In the genomic region with DNA sequence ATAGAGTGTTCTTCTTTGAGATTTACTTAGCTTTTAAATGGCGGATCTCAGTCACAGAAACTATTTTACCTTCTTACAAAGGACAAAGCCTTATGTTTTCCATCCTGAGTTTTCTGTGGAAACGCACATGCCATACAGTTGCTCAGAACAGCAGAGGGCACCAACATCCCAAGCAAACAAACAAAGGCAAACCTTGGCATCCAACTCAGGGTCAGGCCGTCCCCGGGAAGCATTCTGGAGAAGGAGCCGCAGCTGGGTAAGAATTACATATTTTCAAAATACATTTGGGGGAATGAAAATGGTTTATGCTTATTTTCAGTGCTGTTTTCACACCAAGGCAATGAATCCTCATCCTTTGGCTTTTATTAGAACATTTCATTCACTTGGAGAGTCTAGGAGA, we compare ENCODE assay signal across 8 mouse cellular contexts.
A peak's percentile ranks its signal among the peaks of the same experiment; 100 is the strongest.
DNase-seq lines count a peak whose midpoint lies in the region; ATAC-seq and TF ChIP-seq lines count a peak whose summit lies in the region.

No protein-coding gene starts in this region.

- no peaks in the 10 kb centered on the region for H3K4me1 ChIP-seq in spleen, adult 2 months (ENCODE audit: control insufficient read depth, insufficient read depth, insufficient read length)
- no peaks in the 10 kb centered on the region for H3K4me1 ChIP-seq in heart, postnatal 0 days (ENCODE audit: control insufficient read depth, insufficient read depth)
- H3K4me1 ChIP-seq in midbrain, embryonic 10.5 days, result no peaks in the 10 kb centered on the region
- no peaks in the 10 kb centered on the region for H3K4me1 ChIP-seq in stomach, postnatal 0 days (replicated peaks; ENCODE audit: control insufficient read depth, insufficient read depth)

- TF ChIP-seq CTCF in spleen, adult 2 months (IDR thresholded peaks at IDR 0.05; ENCODE audit: extremely low read depth, insufficient read depth, insufficient read length, insufficient replicate concordance), result 0 out of 2 replicates have a peak, but pooled peaks have one; percentile 6
- peak; percentile 84 for TF ChIP-seq CTCF in heart, postnatal 0 days (IDR thresholded peaks at IDR 0.05; ENCODE audit: low read depth)
- TF ChIP-seq CTCF in stomach, postnatal 0 days (IDR thresholded peaks at IDR 0.05; ENCODE audit: low read depth), result peak; percentile 81

- no peak for TF ChIP-seq EP300 in heart, postnatal 0 days (IDR thresholded peaks at IDR 0.05; ENCODE audit: low read depth)
- TF ChIP-seq EP300 in stomach, postnatal 0 days (optimal IDR thresholded peaks at IDR 0.05), result no peak

- H3K9me3 ChIP-seq in heart, postnatal 0 days (replicated peaks; ENCODE audit: control insufficient read depth, low read length), result no peaks in the 10 kb centered on the region
- no peaks in the 10 kb centered on the region for H3K9me3 ChIP-seq in midbrain, embryonic 10.5 days (replicated peaks)
- H3K9me3 ChIP-seq in stomach, postnatal 0 days (ENCODE audit: control insufficient read depth, low read length), result no peaks in the 10 kb centered on the region

- no peak for ATAC-seq in heart, postnatal 0 days (ENCODE audit: insufficient read depth, low read depth)
- no peak for ATAC-seq in stomach, postnatal 0 days (ENCODE audit: low FRiP score, low TSS enrichment)

- no peak overlapping the region for H3K27ac ChIP-seq in spleen, adult 2 months (ENCODE audit: insufficient read depth, low read length)
- no peak overlapping the region for H3K27ac ChIP-seq in heart, postnatal 0 days (ENCODE audit: low read depth)
- no peak overlapping the region for H3K27ac ChIP-seq in midbrain, embryonic 10.5 days (replicated peaks)
- no peak overlapping the region for H3K27ac ChIP-seq in stomach, postnatal 0 days (replicated peaks)

- H3K27me3 ChIP-seq in spleen, adult 2 months (ENCODE audit: control insufficient read depth, insufficient read depth, low read length), result no peaks in the 10 kb centered on the region
- H3K27me3 ChIP-seq in heart, postnatal 0 days (ENCODE audit: control insufficient read depth, insufficient read depth, low read length), result no peaks in the 10 kb centered on the region
- no peaks in the 10 kb centered on the region for H3K27me3 ChIP-seq in midbrain, embryonic 10.5 days (ENCODE audit: low read depth, poor library complexity, severe bottlenecking)
- H3K27me3 ChIP-seq in stomach, postnatal 0 days (ENCODE audit: control insufficient read depth, insufficient read depth, low read length), result no peaks in the 10 kb centered on the region

- no peak for DNase-seq in spleen, adult 2 months (ENCODE audit: low read depth in 1 of 2, low spot score in 2 of 2)
- DNase-seq in spleen, postnatal 14 days (ENCODE audit: low spot score in 2 of 2), result no peak
- DNase-seq in embryo, embryonic 10.5 days (ENCODE audit: low spot score), result peak; percentile 73
- peak; percentile 73 for DNase-seq in heart, postnatal 0 days (ENCODE audit: low spot score)
- peak; percentile 45 to 70 for DNase-seq in layer of hippocampus, postnatal 10 days (ENCODE audit: low spot score in 2 of 2)
- DNase-seq in midbrain, embryonic 10.5 days (ENCODE audit: low spot score), result peak; percentile 23
- DNase-seq in stomach, postnatal 0 days (ENCODE audit: low spot score), result peak; percentile 39
- DNase-seq in yolk sac, embryonic 10.5 days (ENCODE audit: low spot score), result no peak

- no peaks in the 10 kb centered on the region for H3K36me3 ChIP-seq in spleen, adult 2 months (ENCODE audit: control insufficient read depth, insufficient read depth, low read length)
- H3K36me3 ChIP-seq in heart, postnatal 0 days (replicated peaks; ENCODE audit: control insufficient read depth, insufficient read depth, low read length), result no peaks in the 10 kb centered on the region
- H3K36me3 ChIP-seq in midbrain, embryonic 10.5 days, result no peaks in the 10 kb centered on the region
- no peaks in the 10 kb centered on the region for H3K36me3 ChIP-seq in stomach, postnatal 0 days (ENCODE audit: control insufficient read depth, insufficient read depth, low read length)

- WGBS in spleen, adult 2 months, result 72% methylated on average over 5 of the region's 5 CpGs
- 24% methylated on average over 5 of the region's 5 CpGs for WGBS in heart, postnatal 0 days
- WGBS in midbrain, embryonic 10.5 days, result 61% methylated on average over 5 of the region's 5 CpGs
- 28% methylated on average over 5 of the region's 5 CpGs for WGBS in stomach, postnatal 0 days

- no peak overlapping the region for H3K4me2 ChIP-seq in heart, postnatal 0 days (ENCODE audit: low read depth, low read length)
- H3K4me2 ChIP-seq in stomach, postnatal 0 days (replicated peaks; ENCODE audit: low read depth), result no peak overlapping the region

- H3K9ac ChIP-seq in heart, postnatal 0 days (replicated peaks; ENCODE audit: low read depth, low read length), result no peak overlapping the region
- H3K9ac ChIP-seq in stomach, postnatal 0 days (ENCODE audit: low read length), result no peak overlapping the region

- TF ChIP-seq POLR2A in spleen, adult 2 months (IDR thresholded peaks at IDR 0.05; ENCODE audit: low read depth, low read length), result no peak

- H3K4me3 ChIP-seq in spleen, adult 2 months (ENCODE audit: extremely low read depth, insufficient read depth, insufficient read length), result no peak overlapping the region
- H3K4me3 ChIP-seq in heart, postnatal 0 days (ENCODE audit: low read depth, low read length), result no peak overlapping the region
- H3K4me3 ChIP-seq in midbrain, embryonic 10.5 days, result no peak overlapping the region
- no peak overlapping the region for H3K4me3 ChIP-seq in stomach, postnatal 0 days (ENCODE audit: low read depth, low read length)

Comparison
In these comparisons a context has a peak if more than half of its experiments do, and no peak if none do; other contexts are left out.
1. DNase-seq: peak in embryo, embryonic 10.5 days (single experiment), heart, postnatal 0 days (single experiment), layer of hippocampus, postnatal 10 days (2 of 2), midbrain, embryonic 10.5 days (single experiment) and stomach, postnatal 0 days (single experiment); none in spleen, adult 2 months (0 of 2), spleen, postnatal 14 days (0 of 2) and yolk sac, embryonic 10.5 days (single experiment).
2. CTCF ChIP-seq: peak in every context shown above with its lines; median percentile 84 in heart, postnatal 0 days; 81 in stomach, postnatal 0 days; 6 in spleen, adult 2 months.